Mouse (Mus musculus) small intestine, adult 2 months (tissue): ENCODE data around the gene Gm11099.

ENCODE experiments used
- CTCF ChIP-seq: fragments of 200-500 bp; IDR thresholded peaks from 2 replicates; pipeline ENCODE4 v1.5.1; 2012; ENCODE audit warnings: low read depth, mild to moderate bottlenecking, control low read depth, inconsistent platforms, low read length, moderate library complexity, mixed read lengths; ENCODE audit not compliant: insufficient replicate concordance, insufficient read length; ENCODE audit errors: extremely low read depth
- POLR2A ChIP-seq: fragments of 200-500 bp; IDR thresholded peaks from 2 replicates; pipeline ENCODE4 v1.6.1; 2012; ENCODE audit warnings: low read depth, mild to moderate bottlenecking, control low read depth, inconsistent platforms, low read length, moderate library complexity

- TF ChIP-seq CTCF (no peak), POLR2A (no peak)
Measured at GRCm38 (mm10) chr2:58859134-58859533, at the start of gene Gm11099.
